Mouse (Mus musculus) monocyte, adult 2 months (primary cell): ENCODE measurements around the gene Ceacam1.
A peak's percentile ranks its signal among the peaks of the same experiment; 100 is the strongest.
"Not testable (repeated sequence)": the region's sequence is repeated elsewhere in the genome, so short reads cannot be mapped to it uniquely, and the experiment has no call there.

Source experiments
- DNase-seq, 2 experiments: peaks; one replicate each; pipeline ENCODE4 v3.0.0; 2022; ENCODE audit warnings: low spot score in 2 of 2, low read depth in 1 of 2

Ceacam1 gene

DNA sequence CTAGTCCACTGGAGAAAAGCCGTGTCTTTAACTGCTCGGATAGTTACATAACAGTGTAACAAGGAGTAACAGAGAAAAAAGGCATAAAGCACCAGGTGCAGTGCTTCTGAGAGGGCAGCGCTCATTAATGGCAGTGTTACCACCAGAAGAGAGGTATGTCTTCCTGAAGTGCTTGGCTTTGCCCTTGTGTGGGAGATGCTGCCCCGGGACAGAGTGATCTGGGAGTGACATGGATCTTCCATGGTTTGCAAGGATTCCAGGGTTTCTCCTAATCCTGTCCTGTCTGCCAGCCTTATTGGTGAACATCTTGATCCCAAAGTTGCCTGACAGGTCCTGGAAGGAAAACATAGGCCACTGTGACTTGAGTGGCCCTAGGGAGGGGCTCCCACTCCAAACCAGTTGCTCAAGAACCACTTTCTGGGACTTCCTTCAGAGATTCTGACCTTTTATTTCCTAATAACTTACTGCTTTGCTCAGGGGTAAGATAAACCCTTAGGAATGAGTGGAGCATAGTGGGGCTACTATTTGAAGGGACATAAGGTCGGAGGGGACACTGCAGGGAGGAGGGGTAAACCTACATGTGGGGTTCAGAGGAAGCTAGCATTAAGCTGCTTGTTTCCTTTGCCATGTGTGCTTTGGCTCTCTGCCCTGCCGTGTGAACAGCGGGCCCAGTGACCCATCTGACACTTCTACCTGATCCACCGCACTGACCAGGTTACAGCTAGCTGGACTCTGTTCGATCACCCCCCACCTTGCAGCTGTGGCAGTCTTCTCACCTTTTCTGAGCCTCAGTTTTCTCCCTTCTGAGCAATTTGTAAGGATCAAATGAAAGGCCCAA lies 37.2 kb downstream of the Ceacam1 start:
- no peak for DNase-seq

DNA sequence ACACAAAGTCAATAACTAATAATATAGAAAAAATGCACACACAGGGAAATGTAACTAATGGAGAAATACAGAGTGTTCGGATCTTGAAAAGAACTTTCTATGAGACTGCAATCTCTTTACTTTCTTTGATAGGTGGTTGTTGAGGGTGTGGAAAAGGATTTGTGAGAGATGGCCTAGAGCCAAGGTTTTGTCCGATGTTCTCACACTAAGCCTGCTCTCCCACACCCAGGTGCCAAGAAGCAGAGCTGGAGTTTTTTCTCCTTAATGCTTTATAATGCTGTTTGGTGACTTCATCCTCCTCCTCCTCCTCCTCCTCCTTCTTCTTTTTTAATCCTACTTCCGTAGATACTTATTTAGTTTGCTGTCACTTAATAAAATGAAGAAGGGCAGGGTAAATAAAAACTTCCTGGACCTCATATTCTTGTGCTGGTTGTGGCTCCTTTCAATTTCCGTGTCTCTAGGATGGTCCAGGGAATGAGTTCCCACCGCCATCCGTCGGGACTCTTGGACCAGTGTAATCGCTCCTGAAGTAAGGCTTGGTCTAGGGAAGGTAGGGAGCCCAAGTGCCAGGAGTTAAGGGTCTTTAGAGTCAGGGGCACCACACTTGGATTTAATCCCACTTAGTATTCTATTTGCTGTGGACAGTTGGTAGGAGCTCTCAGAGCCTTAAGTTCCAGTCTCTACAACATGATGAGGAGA lies 38.1 kb downstream of the Ceacam1 start:
- DNase-seq = no peak

DNA sequence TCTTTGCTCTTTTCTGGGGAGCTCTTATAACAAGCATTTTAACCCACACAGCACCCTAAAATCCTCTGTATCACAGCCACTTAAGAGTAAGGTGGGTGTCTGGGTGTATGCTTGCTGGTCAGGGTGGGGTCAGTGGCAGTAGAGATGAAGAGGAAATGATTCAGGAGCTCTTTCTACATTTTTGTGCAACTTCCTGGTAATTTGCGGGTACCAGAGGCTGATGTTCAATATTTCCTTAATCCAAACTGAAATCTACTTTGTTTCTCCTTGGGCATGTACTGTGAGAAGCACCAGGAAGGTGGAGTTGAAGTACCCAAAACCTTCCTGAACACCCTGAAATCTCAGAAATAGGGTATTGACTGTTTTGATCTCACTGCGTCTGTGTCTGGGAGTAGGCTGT lies 40.7 kb downstream of the Ceacam1 start:
- DNase-seq = no peak

DNA sequence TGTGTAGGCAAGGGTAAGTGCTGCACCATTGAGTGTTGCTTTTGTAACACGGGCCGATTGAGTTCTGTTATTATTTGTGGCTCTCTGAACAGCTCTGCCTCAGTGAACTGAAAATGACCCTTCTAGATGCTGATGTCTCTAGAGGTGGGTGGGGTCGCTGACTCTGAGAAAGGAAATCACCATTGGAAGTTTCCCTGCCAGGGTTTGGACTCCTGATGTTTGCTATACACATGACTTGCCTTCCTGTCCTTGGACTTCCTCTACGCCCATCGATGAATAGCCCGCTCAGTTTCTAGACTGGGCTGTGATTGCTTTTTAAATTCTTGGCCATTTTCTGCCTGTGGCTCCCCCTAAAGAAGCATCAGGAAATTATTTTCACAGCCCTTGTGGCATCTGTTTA lies 41.2 kb downstream of the Ceacam1 start:
- DNase-seq = peak in 1 of 2 experiments; percentile 43

DNA sequence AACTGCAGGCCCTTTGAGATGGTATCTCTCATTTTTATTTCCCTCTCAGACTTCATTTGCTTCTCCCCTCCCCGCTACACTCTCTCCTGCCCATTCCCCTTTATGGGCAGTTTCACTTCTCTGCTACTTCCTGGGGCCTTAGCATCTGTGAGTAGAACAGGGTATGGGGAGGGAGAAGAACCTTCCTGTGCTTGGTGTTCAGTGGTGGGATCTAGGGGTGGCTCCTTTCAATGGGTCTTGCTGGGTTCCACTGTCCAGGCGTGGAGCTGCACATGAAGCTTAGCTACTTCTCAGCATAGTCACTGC lies 41.9 kb downstream of the Ceacam1 start:
- DNase-seq = no peak

DNA sequence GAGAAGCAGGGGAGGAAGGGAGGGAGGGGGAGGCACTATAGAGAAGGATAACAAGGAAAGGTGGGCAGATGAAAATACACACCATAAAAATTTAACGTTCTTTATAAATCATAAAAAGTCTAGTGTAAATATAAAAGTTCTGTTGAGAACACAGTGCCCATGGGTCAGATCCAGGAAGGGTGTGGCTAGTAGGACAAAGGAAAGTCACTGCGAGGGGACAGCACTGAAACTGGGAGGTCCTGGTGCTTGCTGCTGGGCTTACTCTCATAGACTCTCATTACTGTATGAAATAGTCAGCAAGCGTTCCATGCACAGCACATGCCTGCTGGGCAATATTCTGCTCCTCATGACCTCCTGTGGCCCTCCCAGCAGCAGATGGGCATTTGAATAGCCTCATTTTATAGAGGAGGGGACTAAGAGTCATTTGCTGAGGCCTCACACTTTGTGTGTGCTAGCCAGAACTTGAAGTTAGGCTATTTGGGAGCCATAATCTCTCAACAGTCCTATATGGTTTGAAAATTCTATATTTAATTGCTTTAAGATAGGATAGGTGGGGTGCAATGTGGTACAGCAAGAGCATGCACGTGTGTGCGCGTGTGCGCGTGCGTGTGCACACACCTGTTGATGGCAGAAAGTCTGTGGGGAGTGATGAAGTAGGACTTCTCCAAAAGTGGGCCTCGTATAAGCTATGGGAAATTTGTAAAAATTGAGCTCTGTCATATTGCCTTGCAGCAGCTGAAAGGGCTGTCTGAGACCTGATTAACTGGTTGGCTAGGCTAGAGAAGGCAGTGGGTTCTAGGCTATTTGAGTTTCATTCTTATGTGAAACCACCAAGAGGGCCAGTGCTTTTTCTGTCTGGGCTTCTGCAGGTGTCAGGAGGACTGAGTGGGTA lies 42.5 kb downstream of the Ceacam1 start:
- no peak for DNase-seq

DNA sequence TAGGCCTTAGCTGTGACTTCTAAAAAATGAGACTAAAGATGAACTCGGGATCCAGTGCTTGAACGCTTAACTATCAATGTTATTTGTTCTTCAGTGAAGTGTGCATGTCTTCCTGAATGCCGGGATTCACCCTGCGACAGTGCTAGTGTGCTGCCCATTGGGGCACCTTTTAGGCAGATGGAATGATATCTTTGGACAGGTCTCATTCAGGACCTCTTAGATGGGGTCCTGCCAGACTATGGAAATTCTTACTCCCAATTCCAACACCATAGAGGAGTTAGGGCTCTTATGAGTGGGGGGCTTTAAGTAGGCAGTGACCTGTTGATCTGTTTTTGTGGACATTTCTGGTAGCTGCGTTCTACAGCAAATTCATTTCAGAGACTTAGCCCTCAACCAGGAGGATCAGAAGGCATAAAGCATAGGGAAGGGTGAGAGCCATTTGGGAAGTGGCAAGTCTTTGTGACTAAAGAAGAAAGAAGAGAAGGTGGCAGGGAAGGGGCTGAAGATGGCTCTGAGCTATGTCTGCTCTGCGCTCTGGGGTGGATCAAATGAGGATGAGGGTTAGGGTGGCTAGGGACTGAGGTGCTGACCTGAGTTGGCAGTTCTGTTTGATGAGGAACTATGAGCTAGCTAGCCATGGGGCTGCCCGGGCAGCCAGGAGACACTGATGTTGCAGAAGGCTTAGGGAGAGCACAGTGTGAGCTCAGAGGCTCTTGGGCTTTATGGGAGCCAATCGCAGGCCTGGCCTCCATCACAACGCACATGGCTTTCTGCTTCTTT lies 43.4 kb downstream of the Ceacam1 start:
- no peak for DNase-seq

DNA sequence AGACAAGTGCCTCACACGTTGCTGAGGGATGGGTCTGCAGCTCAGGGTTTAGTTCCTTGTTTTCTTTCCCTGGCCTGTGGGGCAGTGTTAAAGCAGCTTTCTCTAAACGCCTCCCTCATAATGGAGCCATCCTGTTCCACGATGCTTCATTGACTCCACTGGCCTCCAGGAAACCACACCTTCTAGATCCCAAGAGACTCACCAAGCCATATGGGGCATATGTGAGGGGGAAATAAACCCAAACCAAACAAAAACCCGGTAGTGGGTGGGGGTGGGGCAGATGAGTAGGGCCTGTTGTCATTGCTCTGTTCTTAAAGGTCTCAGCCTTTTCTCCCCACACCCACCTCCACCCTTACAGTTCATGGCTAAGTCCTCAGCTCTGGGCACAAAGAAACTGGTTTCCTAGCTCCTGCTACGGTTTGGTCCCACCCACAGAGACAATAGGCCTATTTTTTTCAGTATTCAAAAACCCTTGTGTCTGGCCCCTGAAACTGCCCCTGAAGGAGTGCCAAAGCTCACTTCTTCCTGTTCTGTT lies 44.3 kb downstream of the Ceacam1 start:
- DNase-seq = no peak

DNA sequence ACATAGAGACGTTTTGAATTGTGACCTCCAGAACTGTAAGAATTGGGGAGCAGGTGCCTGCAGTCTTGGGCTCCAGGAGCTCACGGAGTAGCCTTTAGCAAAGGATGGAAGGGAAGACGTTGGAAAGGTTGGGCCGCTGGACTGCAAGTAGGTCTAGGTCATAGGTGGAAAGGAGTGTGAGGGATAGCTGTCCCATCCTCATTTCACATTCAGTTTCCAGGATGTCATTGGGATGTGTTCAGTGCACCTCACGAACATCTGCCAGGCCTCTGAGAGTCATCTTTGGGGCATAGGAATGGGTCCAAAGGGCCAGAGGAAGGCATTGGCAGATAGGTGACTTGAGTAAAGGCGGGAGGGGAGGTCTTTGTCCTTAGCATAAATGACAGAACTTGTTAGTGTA lies 45.0 kb downstream of the Ceacam1 start:
- no peak for DNase-seq

DNA sequence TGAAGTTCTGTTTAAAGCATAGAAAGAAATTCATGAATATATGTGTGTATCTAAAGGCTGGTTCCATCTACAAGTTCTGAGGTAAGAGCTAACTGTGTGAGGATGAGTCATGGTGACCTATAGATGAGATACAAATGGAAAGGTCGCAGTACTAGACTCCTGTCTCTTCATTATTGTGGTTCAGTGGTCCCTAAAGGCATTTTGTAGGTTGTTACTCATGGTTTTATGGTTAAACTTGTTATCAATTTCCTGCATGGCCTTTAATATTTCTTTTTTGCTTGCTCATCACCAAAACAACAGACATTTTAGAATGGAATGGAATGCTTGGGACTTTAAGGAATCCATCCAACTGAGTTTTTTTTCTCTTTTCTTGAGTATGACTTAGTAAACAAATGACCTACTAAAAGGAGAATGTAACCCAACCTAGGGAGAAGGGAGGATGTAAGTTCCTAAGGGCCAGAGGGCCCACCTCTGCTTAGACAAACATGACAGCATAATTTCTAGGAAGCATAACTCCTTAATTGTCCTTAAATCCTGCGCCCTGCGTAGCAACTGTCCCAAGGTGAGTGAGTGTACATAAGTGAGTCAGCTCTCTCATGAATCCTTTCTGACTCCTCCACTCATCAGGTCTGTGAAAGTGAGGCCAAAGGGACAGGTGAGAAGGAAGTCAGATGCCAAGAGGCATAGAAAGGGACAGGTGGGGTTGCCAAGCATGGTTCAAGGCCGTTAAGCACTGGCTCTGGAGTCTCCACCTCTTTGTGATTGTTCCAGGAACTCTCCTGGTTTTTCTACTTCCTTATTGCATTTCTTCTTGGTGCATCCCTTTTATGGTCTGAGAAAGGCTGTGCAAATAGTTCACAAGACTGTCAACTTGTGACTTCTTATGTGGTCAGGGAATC lies 47.3 kb downstream of the Ceacam1 start:
- no peak for DNase-seq

DNA sequence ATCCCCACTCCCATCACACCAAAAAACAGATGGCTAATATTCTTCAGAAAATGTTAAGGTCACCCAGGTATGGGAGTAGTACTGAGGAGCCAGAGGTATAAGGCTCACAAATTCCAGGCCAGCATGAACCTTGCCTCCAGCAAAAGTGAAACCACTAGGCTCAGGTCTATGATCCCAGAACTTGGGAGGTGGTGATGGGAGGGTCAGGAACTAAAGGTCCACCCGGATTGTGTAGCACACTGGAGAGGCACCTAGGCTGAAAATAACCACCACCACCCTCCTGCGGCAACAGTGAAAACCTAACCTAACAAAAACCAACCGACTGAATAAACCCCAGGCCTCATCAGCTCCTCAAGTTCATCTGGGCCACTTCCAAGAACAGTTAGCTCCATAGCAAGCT lies 49.1 kb downstream of the Ceacam1 start:
- no peak for DNase-seq

DNA sequence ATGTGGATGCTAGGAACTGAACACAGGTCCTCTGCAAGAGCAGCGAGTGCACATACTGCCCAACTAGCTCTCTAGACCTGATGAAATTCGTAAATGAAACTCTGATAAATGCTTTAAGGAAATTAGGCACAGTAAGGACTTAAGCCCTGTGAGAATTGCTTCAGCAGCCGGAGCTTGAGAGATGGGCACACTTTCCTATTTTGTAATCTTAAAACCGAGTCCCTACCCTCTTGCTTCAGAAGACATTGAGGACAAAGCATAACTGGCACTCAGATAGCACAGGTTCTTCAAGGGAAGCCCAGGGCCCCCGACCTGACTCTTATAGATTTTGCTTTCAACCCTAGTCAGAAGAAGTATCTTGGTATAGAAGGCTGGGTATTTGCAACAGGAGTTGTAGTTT lies 50.3 kb downstream of the Ceacam1 start:
- DNase-seq = no peak

DNA sequence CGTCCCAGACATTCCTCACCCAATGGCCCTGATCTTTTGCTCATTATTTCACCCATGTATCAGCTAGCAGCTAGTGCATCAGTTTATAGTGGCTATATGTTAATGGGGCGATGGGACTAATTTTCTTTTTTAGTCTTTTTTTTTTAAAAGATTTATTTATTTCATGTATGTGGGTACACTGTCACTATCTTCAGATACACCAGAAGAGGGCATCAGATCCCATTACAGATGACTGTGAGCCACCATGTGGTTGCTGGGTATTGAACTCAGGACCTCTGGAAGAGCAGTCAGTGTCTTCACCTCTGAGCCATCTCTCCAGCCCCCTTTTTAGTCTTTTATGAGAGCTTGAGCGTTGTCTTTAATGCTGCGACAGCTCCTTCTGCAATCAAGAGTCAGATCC lies 51.0 kb downstream of the Ceacam1 start:
- DNase-seq = not testable (repeated sequence)

DNA sequence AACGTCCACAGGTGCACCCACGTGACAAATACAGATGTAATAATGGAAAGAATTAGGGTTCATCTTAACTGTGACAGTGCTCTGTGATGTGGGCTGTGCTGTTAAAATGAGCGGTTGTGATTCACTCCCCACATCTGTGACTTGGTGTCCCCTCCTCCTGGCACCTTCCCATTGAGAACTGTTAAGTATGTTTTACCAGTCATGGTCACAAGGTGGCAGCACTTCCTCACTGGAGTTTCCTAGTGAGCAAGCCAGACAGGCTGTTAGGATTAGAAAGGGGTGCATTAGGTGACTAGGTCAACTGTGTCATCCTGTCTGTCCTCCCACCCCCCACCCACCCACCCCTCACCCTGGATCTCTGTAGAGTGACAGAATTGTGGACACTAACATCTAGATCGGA lies 53.0 kb downstream of the Ceacam1 start:
- DNase-seq = peak in 1 of 2 experiments; percentile 75

DNA sequence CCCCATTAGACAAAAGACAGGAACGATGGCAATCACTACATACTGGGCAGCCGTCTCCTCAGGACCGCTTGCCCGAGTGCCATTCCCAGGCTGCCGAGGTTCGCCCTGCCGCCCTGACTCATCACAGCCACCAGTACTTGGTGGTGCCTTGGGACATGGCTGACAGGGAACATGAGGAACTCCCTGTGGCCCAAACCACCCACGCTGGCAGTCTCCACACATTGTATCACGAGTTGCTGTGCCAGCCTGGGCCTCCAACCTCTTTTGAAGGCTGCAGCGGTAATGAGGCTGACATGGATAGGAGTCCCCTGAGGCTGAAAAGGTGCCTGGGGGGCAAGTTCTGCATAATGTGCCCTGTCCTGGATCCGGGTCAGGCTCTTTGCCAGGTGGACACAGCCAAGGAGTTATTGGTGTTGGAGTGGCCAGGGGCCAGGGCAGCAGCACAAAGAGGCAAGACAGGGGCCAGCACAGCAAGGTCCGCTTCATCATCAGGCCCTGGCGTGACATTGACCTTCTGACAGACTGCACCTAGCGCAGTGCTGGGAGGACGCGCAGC lies 55.0 kb downstream of the Ceacam1 start:
- DNase-seq = no peak

DNA sequence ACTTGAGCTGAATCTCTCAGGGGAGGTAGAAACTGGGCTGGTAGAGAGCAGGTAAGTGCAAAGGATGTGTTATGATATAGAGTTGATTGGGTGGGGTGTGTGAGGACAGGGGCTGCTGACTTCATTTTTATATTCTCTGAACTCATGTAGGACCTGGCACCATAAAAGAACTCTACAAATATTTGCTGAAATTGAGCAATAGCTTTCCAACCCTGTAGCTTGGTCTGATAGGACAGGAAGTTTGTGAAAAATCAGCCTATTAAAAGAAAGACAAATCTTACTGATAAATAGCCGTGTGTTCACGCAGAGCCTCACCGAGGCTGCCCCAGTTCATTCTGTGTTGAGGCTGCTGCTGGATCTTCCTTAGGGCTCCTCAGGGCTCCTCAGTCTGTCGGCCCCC lies 57.5 kb downstream of the Ceacam1 start:
- DNase-seq = no peak

DNA sequence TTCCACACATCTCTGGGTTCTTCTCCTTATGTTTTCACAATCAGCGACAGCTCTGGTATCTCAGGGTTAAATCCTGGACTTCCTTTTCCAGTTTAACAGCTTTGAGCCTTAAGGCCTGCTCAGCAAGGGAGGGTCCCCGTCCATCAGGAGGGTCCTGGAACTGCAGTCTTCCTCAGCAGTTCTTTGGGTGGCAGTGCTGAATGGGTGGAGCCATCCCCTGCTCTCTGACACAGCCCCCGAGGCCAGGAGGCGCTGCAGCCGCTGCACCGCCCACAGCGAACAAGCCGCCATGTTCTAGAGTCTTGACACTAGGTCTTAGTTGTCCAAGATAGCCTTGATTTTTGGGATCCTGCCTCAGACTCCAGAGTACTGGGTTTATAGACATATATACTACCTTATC lies 57.9 kb downstream of the Ceacam1 start:
- no peak for DNase-seq

DNA sequence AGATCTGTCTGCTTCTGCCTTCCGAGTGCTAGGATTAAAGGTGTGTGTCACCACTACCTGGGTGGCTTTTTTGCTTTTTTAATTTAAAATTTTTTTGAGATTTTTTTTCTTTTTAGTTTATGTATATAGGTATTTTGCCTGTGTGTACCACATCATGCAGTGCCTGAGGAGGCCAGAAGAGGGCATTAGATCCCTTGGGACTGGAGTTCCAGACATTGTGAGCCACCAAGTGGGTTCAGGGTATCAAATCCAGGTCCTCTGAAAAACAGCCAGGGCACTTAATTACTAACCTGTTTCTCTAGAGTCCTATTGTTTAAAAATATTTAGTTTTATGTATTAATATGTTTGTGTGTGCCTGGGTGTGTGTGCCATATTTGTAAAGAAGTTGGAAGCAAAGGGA lies 59.8 kb downstream of the Ceacam1 start:
- no peak for DNase-seq

DNA sequence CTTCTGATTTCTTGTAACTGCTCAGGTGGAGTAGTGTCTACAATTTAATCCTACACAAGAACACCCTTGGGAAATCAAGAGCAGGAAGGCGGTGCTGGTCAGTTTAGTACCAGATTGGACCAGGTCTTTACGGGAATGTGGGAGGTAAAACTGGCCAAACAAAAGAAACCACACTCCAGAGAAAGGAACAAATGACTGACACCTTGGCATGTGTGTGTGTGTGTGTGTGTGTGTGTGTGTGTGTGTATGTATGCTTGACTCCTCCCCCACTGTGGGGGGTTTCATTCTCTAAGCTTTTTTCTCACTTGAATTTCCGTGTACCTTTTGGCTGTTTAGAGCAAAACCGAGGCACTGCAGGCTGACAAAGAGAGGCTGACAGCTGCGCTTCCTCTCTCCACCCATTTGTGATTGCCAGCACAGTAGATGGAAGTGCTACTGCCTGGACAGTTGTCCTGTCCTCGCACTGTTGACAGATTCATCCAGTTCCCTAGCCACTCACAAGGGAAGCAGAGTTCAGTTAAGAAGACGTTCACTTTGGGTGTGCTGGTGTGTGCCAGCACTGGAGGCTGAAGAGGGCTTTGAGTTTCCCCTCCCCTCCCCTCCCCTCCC lies 64.5 kb downstream of the Ceacam1 start, which contains the start of gene Cxcl17:
Gene Cxcl17, minus strand, starts transcription at position 54 of the 609 bp plus-strand sequence.
- DNase-seq = no peak
